Comparison of ENCODE assay signal across 12 mouse cellular contexts in the genomic region with DNA sequence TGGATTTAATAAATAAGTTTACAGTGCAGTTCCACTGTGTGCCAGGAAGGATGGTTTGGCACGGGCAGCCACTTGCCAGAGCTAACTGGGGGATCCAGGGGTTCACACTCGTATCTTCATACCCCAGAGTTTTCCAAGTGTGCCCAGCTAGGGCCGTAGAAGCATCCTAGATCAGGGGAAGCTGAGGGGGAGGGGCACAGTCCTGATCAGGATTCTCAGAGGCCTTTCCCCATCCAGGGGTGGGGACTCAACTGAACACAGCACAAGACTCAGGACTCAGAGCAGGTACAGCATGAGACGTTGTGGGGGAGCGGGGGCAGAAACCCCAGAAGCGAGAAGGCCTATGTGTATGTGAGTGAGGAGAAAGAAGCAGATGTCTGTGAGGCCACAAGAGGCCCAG. TPM values are rescaled to one million over a fixed set of nuclear protein-coding genes. Genes with fewer than 3 reads are reported as not detected.
A peak's percentile ranks its signal among the peaks of the same experiment; 100 is the strongest.
DNase-seq lines count a peak whose midpoint lies in the region; ATAC-seq and TF ChIP-seq lines count a peak whose summit lies in the region.
"Had no signal": no experiment of that assay in that cellular context is flagged by ENCODE, and none has a peak within 500 bp of the region (broad histone marks: within the 10 kb centered on the region; RNA-seq: fewer than 3 reads in every experiment).

No protein-coding gene starts in this region.

- peaks cover 14% of the 10 kb centered on the region for H3K36me3 ChIP-seq in kidney, postnatal 0 days (ENCODE audit: insufficient read depth, low read length)
- H3K36me3 ChIP-seq in ES-Bruce4 (ENCODE audit: control insufficient read depth, insufficient read depth, low read length, poor library complexity, severe bottlenecking) = no peaks in the 10 kb centered on the region
- H3K36me3 ChIP-seq in intestine, embryonic 15.5 days = peaks cover 9% of the 10 kb centered on the region

- peak overlapping the region; percentile 86; the same call in 1 of the 2 replicates for H3K27ac ChIP-seq in kidney, postnatal 0 days
- peak overlapping the region; percentile 40 for H3K27ac ChIP-seq in ES-Bruce4 (ENCODE audit: insufficient read depth, low read length)
- H3K27ac ChIP-seq in intestine, embryonic 15.5 days = peak overlapping the region; percentile 74
- H3K27ac ChIP-seq: liver, embryonic 14.5 days had no signal

- no peak for TF ChIP-seq POLR2A in ES-Bruce4 (IDR thresholded peaks at IDR 0.05; ENCODE audit: insufficient read depth, low read length)

- no peaks in the 10 kb centered on the region for H3K9me3 ChIP-seq in kidney, postnatal 0 days (replicated peaks; ENCODE audit: low read length)
- H3K9me3 ChIP-seq in ES-Bruce4 (replicated peaks; ENCODE audit: control insufficient read depth, insufficient read depth, low read length, poor library complexity, severe bottlenecking) = no peaks in the 10 kb centered on the region
- no peaks in the 10 kb centered on the region for H3K9me3 ChIP-seq in intestine, embryonic 15.5 days

- H3K4me2 ChIP-seq in kidney, postnatal 0 days (ENCODE audit: low read length) = peak overlapping the region; percentile 25
- H3K4me2 ChIP-seq in intestine, embryonic 15.5 days (replicated peaks) = peak overlapping the region; percentile 45

- peaks cover 61% of the 10 kb centered on the region for H3K4me1 ChIP-seq in kidney, postnatal 0 days (replicated peaks; ENCODE audit: insufficient read depth, low read length)
- peaks cover 6% of the 10 kb centered on the region for H3K4me1 ChIP-seq in ES-Bruce4 (ENCODE audit: control insufficient read depth, insufficient read depth, low read length)
- peaks cover 64% of the 10 kb centered on the region for H3K4me1 ChIP-seq in intestine, embryonic 15.5 days (replicated peaks)

- WGBS in kidney, postnatal 0 days = 34% methylated on average over 6 of the region's 6 CpGs
- 47% methylated on average over 6 of the region's 6 CpGs for WGBS in intestine, embryonic 15.5 days

- TF ChIP-seq EP300 in ES-Bruce4 (IDR thresholded peaks at IDR 0.05; ENCODE audit: insufficient read depth, low read depth, low read length) = no peak

- H3K9ac ChIP-seq in kidney, postnatal 0 days (ENCODE audit: low read depth, low read length) = peak overlapping the region; percentile 43; the same call in 1 of the 2 replicates
- peak overlapping the region; percentile 33 for H3K9ac ChIP-seq in ES-Bruce4 (ENCODE audit: low read depth, poor library complexity, severe bottlenecking)
- H3K9ac ChIP-seq in intestine, embryonic 15.5 days = peak overlapping the region; percentile 23; the same call in 1 of the 2 replicates
- H3K9ac ChIP-seq: liver, embryonic 14.5 days had no signal

- ATAC-seq in kidney, postnatal 0 days (replicated peaks; ENCODE audit: low FRiP score, low read depth) = no peak
- ATAC-seq in intestine, embryonic 15.5 days = peak; percentile 11; the same call in 1 of the 2 replicates
- no peak for ATAC-seq in cerebellum, adult (ENCODE audit: insufficient number of reproducible peaks, low FRiP score, low TSS enrichment)
- ATAC-seq: forebrain, embryonic 14.5 days; hindbrain, embryonic 16.5 days had no signal

- no peaks in the 10 kb centered on the region for H3K27me3 ChIP-seq in kidney, postnatal 0 days (ENCODE audit: insufficient read depth, low read length)
- no peaks in the 10 kb centered on the region for H3K27me3 ChIP-seq in ES-Bruce4 (ENCODE audit: control insufficient read depth, insufficient read depth, low read length, poor library complexity, severe bottlenecking)
- H3K27me3 ChIP-seq in intestine, embryonic 15.5 days (replicated peaks) = no peaks in the 10 kb centered on the region

- peak; percentile 12 for DNase-seq in adrenal gland, adult 2 months
- DNase-seq in adrenal gland, postnatal 25 days = no peak
- DNase-seq in kidney, postnatal 0 days (ENCODE audit: low spot score) = no peak
- DNase-seq in kidney, postnatal 25 days = no peak
- no peak for DNase-seq in layer of hippocampus, postnatal 10 days (ENCODE audit: low spot score in 2 of 2)
- DNase-seq: cerebellum, postnatal 10 days had no signal

- TF ChIP-seq CTCF in kidney, postnatal 0 days (IDR thresholded peaks at IDR 0.05; ENCODE audit: low read depth) = no peak
- TF ChIP-seq CTCF in ES-Bruce4 (IDR thresholded peaks at IDR 0.05; ENCODE audit: low read depth, low read length) = no peak

- no peak overlapping the region for H3K4me3 ChIP-seq in kidney, postnatal 0 days (replicated peaks; ENCODE audit: low read depth, low read length)
- H3K4me3 ChIP-seq in ES-Bruce4 (ENCODE audit: low read depth, low read length) = peak overlapping the region; percentile 18
- H3K4me3 ChIP-seq in intestine, embryonic 15.5 days (replicated peaks) = no peak overlapping the region

RNA-seq across cellular contexts. Expression of gene Arhgef17, which starts 14.2 kb away (rescaled TPM):
- total RNA-seq in adrenal gland, adult 2 months (2021) = 10 to 100 TPM; 76.4 to 81.7 TPM
- 99.6 and 118 TPM in 2 replicates for polyA plus RNA-seq in adrenal gland, adult 2 months (2012; rRNA removed)
- total RNA-seq in adrenal gland, postnatal 25 days (2021) = 76.1 and 81.2 TPM in 2 replicates
- 7.8 and 8.1 TPM in 2 replicates for polyA plus RNA-seq in kidney, postnatal 0 days (2015; fragmentation: Nextera tagmentation; extraction: Ambion mirVana)
- polyA plus RNA-seq in ES-Bruce4 (2011; ENCODE audit: insufficient read depth, insufficient read length, low read depth, missing spikeins) = 21.0 and 25.5 TPM in 2 replicates
- polyA plus RNA-seq in intestine, embryonic 15.5 days (2015; fragmentation: Nextera tagmentation; extraction: Ambion mirVana) = 5.0 and 6.0 TPM in 2 replicates
- total RNA-seq in layer of hippocampus, postnatal 10 days (2021) = 10 to 100 TPM; 76.5 to 81.6 TPM

RNA-seq across cellular contexts. Expression of gene Relt, which starts 54.5 kb away (rescaled TPM):
- total RNA-seq in adrenal gland, adult 2 months (2021) = 1 to 10 TPM; 1.3 to 2.5 TPM
- polyA plus RNA-seq in adrenal gland, adult 2 months (2012; rRNA removed) = 4.5 and 4.6 TPM in 2 replicates
- 1.0 and 1.3 TPM in 2 replicates for total RNA-seq in adrenal gland, postnatal 25 days (2021)
- 2.1 and 2.3 TPM in 2 replicates for polyA plus RNA-seq in kidney, postnatal 0 days (2015; fragmentation: Nextera tagmentation; extraction: Ambion mirVana)
- 10.6 and 14.1 TPM in 2 replicates for polyA plus RNA-seq in ES-Bruce4 (2011; ENCODE audit: insufficient read depth, insufficient read length, low read depth, missing spikeins)
- polyA plus RNA-seq in intestine, embryonic 15.5 days (2015; fragmentation: Nextera tagmentation; extraction: Ambion mirVana) = 2.6 and 3.5 TPM in 2 replicates
- 1 to 10 TPM; 8.1 to 9.7 TPM for total RNA-seq in layer of hippocampus, postnatal 10 days (2021)

RNA-seq across cellular contexts. Expression of gene P2ry6, which starts 56.7 kb away (rescaled TPM):
- 10 to 100 TPM in 1 of 2 experiments, 1 to 10 TPM in 1; 5.3 to 12.6 TPM for total RNA-seq in adrenal gland, adult 2 months (2021)
- 32.3 and 34.3 TPM in 2 replicates for polyA plus RNA-seq in adrenal gland, adult 2 months (2012; rRNA removed)
- total RNA-seq in adrenal gland, postnatal 25 days (2021) = 5.8 and 9.5 TPM in 2 replicates
- polyA plus RNA-seq in kidney, postnatal 0 days (2015; fragmentation: Nextera tagmentation; extraction: Ambion mirVana) = 4.8 and 5.0 TPM in 2 replicates
- 0.46 TPM in 1 of 2 replicates, not detected in the other for polyA plus RNA-seq in ES-Bruce4 (2011; ENCODE audit: insufficient read depth, insufficient read length, low read depth, missing spikeins)
- polyA plus RNA-seq in intestine, embryonic 15.5 days (2015; fragmentation: Nextera tagmentation; extraction: Ambion mirVana) = 8.4 and 10.4 TPM in 2 replicates
- 1 to 10 TPM; 4.0 TPM for total RNA-seq in layer of hippocampus, postnatal 10 days (2021)
